ENCODE assay signal across 15 mouse cellular contexts in genomic region chr5:99386246-99386845, GRCm38 (mm10).
DNase-seq lines count a peak whose midpoint lies in the region; ATAC-seq and TF ChIP-seq lines count a peak whose summit lies in the region.
"Had no signal": no experiment of that assay in that cellular context is flagged by ENCODE, and none has a peak within 500 bp of the region (broad histone marks: within the 10 kb centered on the region; RNA-seq: fewer than 3 reads in every experiment).

No protein-coding gene starts in this region.

- no peak for ATAC-seq in hindbrain, embryonic 11.5 days (ENCODE audit: low FRiP score)
- ATAC-seq in lung, embryonic 14.5 days (ENCODE audit: insufficient read depth) = no peak
- ATAC-seq in hindbrain, embryonic 14.5 days (ENCODE audit: low FRiP score) = no peak
- ATAC-seq in neural tube, embryonic 15.5 days (ENCODE audit: low FRiP score) = no peak
- ATAC-seq in cerebellum, adult (ENCODE audit: insufficient number of reproducible peaks, low FRiP score, low TSS enrichment) = no peak

- peaks cover 57% of the 10 kb centered on the region for H3K4me1 ChIP-seq in hindbrain, embryonic 10.5 days (replicated peaks)
- no peaks in the 10 kb centered on the region; the same call in 1 of the 2 replicates for H3K4me1 ChIP-seq in hindbrain, embryonic 11.5 days (replicated peaks; ENCODE audit: control insufficient read depth, insufficient read depth, low read length)
- peaks cover 17% of the 10 kb centered on the region; the same call in 1 of the 2 replicates for H3K4me1 ChIP-seq in lung, embryonic 14.5 days (ENCODE audit: insufficient read depth)
- peaks cover 14% of the 10 kb centered on the region for H3K4me1 ChIP-seq in hindbrain, embryonic 14.5 days (replicated peaks; ENCODE audit: control insufficient read depth, insufficient read depth, low read length)
- peaks cover 26% of the 10 kb centered on the region for H3K4me1 ChIP-seq in neural tube, embryonic 15.5 days

- no peak for TF ChIP-seq CTCF in lung, embryonic 14.5 days (IDR thresholded peaks at IDR 0.05; ENCODE audit: low read depth)

- H3K27me3 ChIP-seq in hindbrain, embryonic 10.5 days (ENCODE audit: insufficient read depth, poor library complexity, severe bottlenecking) = peaks cover 94% of the 10 kb centered on the region
- H3K27me3 ChIP-seq in hindbrain, embryonic 11.5 days (ENCODE audit: control insufficient read depth, insufficient read depth, low read length) = peaks cover 49% of the 10 kb centered on the region
- no peaks in the 10 kb centered on the region for H3K27me3 ChIP-seq in lung, embryonic 14.5 days (ENCODE audit: insufficient read depth, low read length)
- peaks cover 46% of the 10 kb centered on the region for H3K27me3 ChIP-seq in hindbrain, embryonic 14.5 days (ENCODE audit: control insufficient read depth, insufficient read depth, low read length)
- H3K27me3 ChIP-seq in neural tube, embryonic 15.5 days (replicated peaks) = no peaks in the 10 kb centered on the region

- no peak for DNase-seq in hindbrain, embryonic 10.5 days (ENCODE audit: low spot score)
- DNase-seq in hindbrain, embryonic 11.5 days (ENCODE audit: low spot score) = no peak
- peak; percentile 63 for DNase-seq in lung, embryonic 14.5 days
- DNase-seq in lung, postnatal 36 days = no peak
- no peak for DNase-seq in hindbrain, embryonic 14.5 days (ENCODE audit: low spot score)
- DNase-seq: adrenal gland, postnatal 25 days; cerebellum, postnatal 10 days; gastrocnemius, postnatal 10 days; retina, postnatal 1 day; thymus, adult 2 months had no signal

- 34% methylated on average over 14 of the region's 14 CpGs for WGBS in hindbrain, embryonic 10.5 days
- WGBS in hindbrain, embryonic 11.5 days = 26% methylated on average over 14 of the region's 14 CpGs
- WGBS in lung, embryonic 14.5 days = 30% methylated on average over 14 of the region's 14 CpGs
- 22% methylated on average over 14 of the region's 14 CpGs for WGBS in hindbrain, embryonic 14.5 days
- WGBS in neural tube, embryonic 15.5 days = 21% methylated on average over 14 of the region's 14 CpGs

- no peaks in the 10 kb centered on the region for H3K9me3 ChIP-seq in hindbrain, embryonic 10.5 days
- no peaks in the 10 kb centered on the region for H3K9me3 ChIP-seq in hindbrain, embryonic 11.5 days (ENCODE audit: control insufficient read depth, low read length)
- no peaks in the 10 kb centered on the region for H3K9me3 ChIP-seq in lung, embryonic 14.5 days (ENCODE audit: low read depth, low read length)
- no peaks in the 10 kb centered on the region for H3K9me3 ChIP-seq in hindbrain, embryonic 14.5 days (ENCODE audit: control insufficient read depth, low read length)
- no peaks in the 10 kb centered on the region for H3K9me3 ChIP-seq in neural tube, embryonic 15.5 days (replicated peaks)
- H3K9me3 ChIP-seq: midbrain, embryonic 10.5 days had no signal

- no peak overlapping the region for H3K9ac ChIP-seq in hindbrain, embryonic 11.5 days (ENCODE audit: low read depth, low read length)
- no peak overlapping the region for H3K9ac ChIP-seq in lung, embryonic 14.5 days
- H3K9ac ChIP-seq in hindbrain, embryonic 14.5 days = peak overlapping the region; percentile 2; the same call in 1 of the 2 replicates
- no peak overlapping the region for H3K9ac ChIP-seq in neural tube, embryonic 15.5 days (replicated peaks)
- H3K9ac ChIP-seq: liver, embryonic 14.5 days had no signal

- H3K4me2 ChIP-seq in hindbrain, embryonic 11.5 days (replicated peaks; ENCODE audit: low read depth, low read length) = no peak overlapping the region
- H3K4me2 ChIP-seq in lung, embryonic 14.5 days = no peak overlapping the region
- no peak overlapping the region for H3K4me2 ChIP-seq in hindbrain, embryonic 14.5 days (replicated peaks)
- H3K4me2 ChIP-seq in neural tube, embryonic 15.5 days = no peak overlapping the region

- H3K4me3 ChIP-seq in hindbrain, embryonic 10.5 days = no peak overlapping the region
- H3K4me3 ChIP-seq in hindbrain, embryonic 11.5 days (ENCODE audit: low read depth, low read length) = no peak overlapping the region
- H3K4me3 ChIP-seq in lung, embryonic 14.5 days (ENCODE audit: low read depth, low read length) = no peak overlapping the region
- no peak overlapping the region for H3K4me3 ChIP-seq in hindbrain, embryonic 14.5 days (replicated peaks; ENCODE audit: low read length)
- no peak overlapping the region for H3K4me3 ChIP-seq in neural tube, embryonic 15.5 days (replicated peaks)
- H3K4me3 ChIP-seq: erythroblast, embryonic 14.5 days; midbrain, embryonic 10.5 days had no signal

- 0 out of 2 replicates have a peak overlapping the region, but pooled peaks have one; percentile 16 for H3K27ac ChIP-seq in hindbrain, embryonic 10.5 days
- H3K27ac ChIP-seq in hindbrain, embryonic 11.5 days (ENCODE audit: low read depth, low read length) = no peak overlapping the region
- no peak overlapping the region for H3K27ac ChIP-seq in lung, embryonic 14.5 days (ENCODE audit: low read depth)
- no peak overlapping the region; the same call in 1 of the 2 replicates for H3K27ac ChIP-seq in hindbrain, embryonic 14.5 days
- H3K27ac ChIP-seq in neural tube, embryonic 15.5 days (replicated peaks) = 0 out of 2 replicates have a peak overlapping the region, but pooled peaks have one; percentile 41
- H3K27ac ChIP-seq: liver, embryonic 14.5 days; midbrain, embryonic 10.5 days had no signal

- no peaks in the 10 kb centered on the region for H3K36me3 ChIP-seq in hindbrain, embryonic 10.5 days
- H3K36me3 ChIP-seq in hindbrain, embryonic 11.5 days (ENCODE audit: control insufficient read depth, insufficient read depth, low read length) = no peaks in the 10 kb centered on the region
- H3K36me3 ChIP-seq in lung, embryonic 14.5 days (ENCODE audit: insufficient read depth) = no peaks in the 10 kb centered on the region
- H3K36me3 ChIP-seq in hindbrain, embryonic 14.5 days (replicated peaks; ENCODE audit: control insufficient read depth, insufficient read depth) = no peaks in the 10 kb centered on the region
- H3K36me3 ChIP-seq in neural tube, embryonic 15.5 days = no peaks in the 10 kb centered on the region
- H3K36me3 ChIP-seq: midbrain, embryonic 10.5 days had no signal

Comparison
In these comparisons a context has a peak if more than half of its experiments do, and no peak if none do; other contexts are left out.
1. H3K27ac ChIP-seq: peak in hindbrain, embryonic 10.5 days (single experiment) and neural tube, embryonic 15.5 days (single experiment); none in hindbrain, embryonic 11.5 days (single experiment), lung, embryonic 14.5 days (single experiment) and hindbrain, embryonic 14.5 days (single experiment).